Mouse (Mus musculus) heart, embryonic 12.5 days (tissue): ENCODE results near the gene Fkbp11. TPM values are rescaled to one million over a fixed set of nuclear protein-coding genes. Genes with fewer than 3 reads are reported as not detected.

Source experiments
- ATAC-seq: fragments of 200-750 bp; cut with Nextera tagmentation; 2 replicates; pipeline ENCODE4 v1.8.0; 2017; ENCODE audit warnings: moderate TSS enrichment, moderate library complexity; ENCODE audit not compliant: insufficient number of reproducible peaks, low FRiP score
- H3K27ac ChIP-seq: fragments of 300-500 bp; sonication (generic); 2 replicates; pipeline ENCODE4 v1.5.1; 2016; ENCODE audit warnings: mild to moderate bottlenecking, moderate library complexity; ENCODE audit not compliant: poor library complexity, severe bottlenecking
- H3K27me3 ChIP-seq: fragments of 300-500 bp; sonication (generic); replicated peaks from 2 replicates; pipeline ENCODE4 v1.6.1; 2016; ENCODE audit warnings: mild to moderate bottlenecking, moderate library complexity
- H3K36me3 ChIP-seq: fragments of 300-500 bp; sonication (generic); 2 replicates; pipeline ENCODE4 v1.6.1; 2016; ENCODE audit warnings: mild to moderate bottlenecking, moderate library complexity
- H3K4me1 ChIP-seq: fragments of 300-500 bp; sonication (generic); replicated peaks from 2 replicates; pipeline ENCODE4 v1.6.1; 2016; ENCODE audit warnings: mild to moderate bottlenecking
- H3K4me2 ChIP-seq: fragments of 300-500 bp; sonication (generic); 2 replicates; pipeline ENCODE4 v1.6.1; 2016; ENCODE audit warnings: mild to moderate bottlenecking, moderate library complexity
- H3K4me3 ChIP-seq: fragments of 300-500 bp; sonication (generic); 2 replicates; pipeline ENCODE4 v1.5.1; 2016; ENCODE audit warnings: mild to moderate bottlenecking
- H3K9ac ChIP-seq: fragments of 300-500 bp; sonication (generic); 2 replicates; pipeline ENCODE4 v1.6.1; 2016; ENCODE audit warnings: mild to moderate bottlenecking, moderate library complexity
- H3K9me3 ChIP-seq: fragments of 300-500 bp; sonication (generic); replicated peaks from 2 replicates; pipeline ENCODE4 v1.6.1; 2016; ENCODE audit warnings: mild to moderate bottlenecking, moderate library complexity
- WGBS: fragments of 180-500 bp; shearing (Covaris S2); methylation state at CpG from one replicate; pipeline ENCODE4 v1.1.7; 2016; 5-methylcytosine and 5-hydroxymethylcytosine counted together
- polyA plus RNA-seq: library from polyadenylated mRNA; unstranded; fragments of >200 nt; fragmentation: Nextera tagmentation; extraction: Ambion mirVana; gene quantifications from 2 replicates; pipeline ENCODE4 v1.2.1, GENCODE M21; 2016

The Fkbp11 gene
- polyA plus RNA-seq, 1 experiment from 2014 or later = 17.8 TPM

GRCm38 (mm10) chr15:98691486-98692147 lies 36.4 kb downstream of the Fkbp11 start:
- Histone ChIP-seq H3K27ac (peak overlapping the region; percentile 81), H3K4me3 (no peak overlapping the region), H3K9ac (no peak overlapping the region), H3K4me1 (peaks cover 32% of the 10 kb centered on the region), H3K9me3 (no peaks in the 10 kb centered on the region), H3K36me3 (no peaks in the 10 kb centered on the region), H3K27me3 (no peaks in the 10 kb centered on the region), H3K4me2 (peak overlapping the region; percentile 18; the same call in 1 of the 2 replicates)
- 45% methylated on average over 7 of the region's 7 CpGs for WGBS
- ATAC-seq = no peak

DNA sequence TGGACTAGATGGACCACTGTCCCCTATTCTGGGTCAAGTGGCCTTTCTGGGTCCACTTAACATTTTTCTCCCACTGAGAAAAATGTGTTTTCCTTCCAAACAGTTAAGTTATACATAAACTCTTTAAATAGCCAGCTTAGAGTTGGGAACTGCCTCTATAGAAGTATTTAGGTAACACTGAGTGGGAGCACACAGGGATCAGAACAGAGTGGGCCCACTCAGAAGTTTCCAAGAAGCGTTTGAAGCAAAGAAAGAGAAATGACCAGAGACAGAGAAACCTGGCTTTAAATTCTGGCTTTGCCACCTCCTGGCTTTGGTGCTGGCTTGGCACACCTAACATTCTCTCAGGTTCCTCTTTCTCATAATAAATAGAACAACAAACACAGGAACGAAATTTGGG lies 38.3 kb downstream of the Fkbp11 start:
- no peak overlapping the region for H3K4me3 ChIP-seq
- no peak overlapping the region for H3K4me2 ChIP-seq
- WGBS = 79% methylated on average over 2 of the region's 2 CpGs

GRCm38 (mm10) chr15:98685926-98686325 lies 42.1 kb downstream of the Fkbp11 start:
- no peaks in the 10 kb centered on the region for H3K9me3 ChIP-seq
- H3K27ac ChIP-seq = no peak overlapping the region
- 68% methylated on average over 3 of the region's 3 CpGs for WGBS
- H3K36me3 ChIP-seq = no peaks in the 10 kb centered on the region
- no peaks in the 10 kb centered on the region for H3K27me3 ChIP-seq
- H3K4me1 ChIP-seq = peaks cover 18% of the 10 kb centered on the region
- no peak overlapping the region for H3K9ac ChIP-seq
- H3K4me3 ChIP-seq = no peak overlapping the region
- ATAC-seq = no peak
- H3K4me2 ChIP-seq = no peak overlapping the region

More for the DNA sequence above, 38.3 kb downstream of the Fkbp11 start:
- H3K4me1 ChIP-seq = peaks cover 32% of the 10 kb centered on the region
- no peaks in the 10 kb centered on the region for H3K36me3 ChIP-seq
- no peaks in the 10 kb centered on the region for H3K27me3 ChIP-seq
- ATAC-seq = no peak
- no peak overlapping the region for H3K9ac ChIP-seq
- H3K9me3 ChIP-seq = no peaks in the 10 kb centered on the region
- H3K27ac ChIP-seq = no peak overlapping the region

GRCm38 (mm10) chr15:98683746-98684145 lies 44.3 kb downstream of the Fkbp11 start:
- WGBS = 70% methylated on average over 1 of the region's 1 CpGs
- Histone ChIP-seq H3K27me3 (peaks cover 9% of the 10 kb centered on the region; the same call in 1 of the 2 replicates), H3K4me2 (no peak overlapping the region), H3K9me3 (no peaks in the 10 kb centered on the region), H3K27ac (no peak overlapping the region), H3K36me3 (no peaks in the 10 kb centered on the region), H3K4me1 (peaks cover 9% of the 10 kb centered on the region), H3K4me3 (no peak overlapping the region), H3K9ac (no peak overlapping the region)
- ATAC-seq = no peak

GRCm38 (mm10) chr15:98683177-98683576 lies 44.8 kb downstream of the Fkbp11 start:
- H3K4me2 ChIP-seq = peak overlapping the region; percentile 10; the same call in 1 of the 2 replicates
- ATAC-seq = no peak
- WGBS = 53% methylated on average over 10 of the region's 10 CpGs

DNA sequence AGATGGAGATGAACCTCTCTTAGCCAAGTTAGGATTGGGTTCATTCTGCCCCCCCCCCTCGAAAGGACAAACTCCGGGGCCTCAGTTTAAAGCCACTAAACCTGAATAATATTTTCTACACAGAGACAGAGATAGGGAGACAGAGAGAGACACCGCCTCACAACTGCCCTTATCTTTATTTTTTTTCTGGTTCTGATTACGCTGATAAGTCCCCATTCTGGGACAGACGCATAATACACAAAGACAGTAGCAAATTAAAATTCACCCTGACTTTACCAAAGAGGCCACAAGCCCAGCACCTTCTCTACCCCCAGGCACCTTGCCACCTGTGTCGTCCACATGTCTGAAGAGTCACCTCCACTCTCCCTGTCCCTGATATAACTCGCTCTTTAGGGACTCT lies 46.4 kb downstream of the Fkbp11 start:
- ATAC-seq = no peak
- Histone ChIP-seq H3K4me1 (peaks cover 15% of the 10 kb centered on the region), H3K9me3 (no peaks in the 10 kb centered on the region), H3K4me2 (no peak overlapping the region), H3K4me3 (no peak overlapping the region), H3K27ac (no peak overlapping the region), H3K27me3 (peaks cover 15% of the 10 kb centered on the region), H3K36me3 (no peaks in the 10 kb centered on the region), H3K9ac (no peak overlapping the region)
- WGBS = 73% methylated on average over 7 of the region's 7 CpGs

More at GRCm38 (mm10) chr15:98683177-98683576, 44.8 kb downstream of the Fkbp11 start:
- Histone ChIP-seq H3K27me3 (peaks cover 12% of the 10 kb centered on the region; the same call in 1 of the 2 replicates), H3K9ac (no peak overlapping the region), H3K27ac (no peak overlapping the region), H3K4me3 (no peak overlapping the region), H3K36me3 (no peaks in the 10 kb centered on the region), H3K4me1 (peaks cover 5% of the 10 kb centered on the region), H3K9me3 (no peaks in the 10 kb centered on the region)

DNA sequence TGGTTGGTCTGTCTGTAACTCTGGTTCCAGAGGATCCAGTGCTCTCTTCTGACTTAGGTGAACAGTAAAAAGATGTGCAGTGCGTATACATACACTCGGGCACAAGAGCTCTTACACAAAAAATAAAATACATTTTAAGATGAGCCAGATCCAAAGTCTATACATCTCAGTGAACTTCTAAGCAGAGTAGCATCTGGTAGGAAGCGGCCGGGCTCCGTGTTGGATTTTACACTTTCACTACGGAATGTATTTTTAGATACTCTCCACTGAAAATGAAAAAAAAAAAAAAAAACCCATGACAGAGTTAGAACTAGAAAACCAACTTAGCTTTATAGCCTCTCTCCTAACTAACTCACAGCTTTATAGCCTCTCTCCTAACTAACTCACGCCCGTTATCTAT lies 47.3 kb downstream of the Fkbp11 start:
- ATAC-seq = no peak
- Histone ChIP-seq H3K9ac (no peak overlapping the region), H3K4me1 (peaks cover 24% of the 10 kb centered on the region), H3K4me3 (no peak overlapping the region), H3K27me3 (peaks cover 25% of the 10 kb centered on the region), H3K9me3 (no peaks in the 10 kb centered on the region), H3K27ac (no peak overlapping the region), H3K4me2 (no peak overlapping the region), H3K36me3 (no peaks in the 10 kb centered on the region)
- 76% methylated on average over 8 of the region's 8 CpGs for WGBS

DNA sequence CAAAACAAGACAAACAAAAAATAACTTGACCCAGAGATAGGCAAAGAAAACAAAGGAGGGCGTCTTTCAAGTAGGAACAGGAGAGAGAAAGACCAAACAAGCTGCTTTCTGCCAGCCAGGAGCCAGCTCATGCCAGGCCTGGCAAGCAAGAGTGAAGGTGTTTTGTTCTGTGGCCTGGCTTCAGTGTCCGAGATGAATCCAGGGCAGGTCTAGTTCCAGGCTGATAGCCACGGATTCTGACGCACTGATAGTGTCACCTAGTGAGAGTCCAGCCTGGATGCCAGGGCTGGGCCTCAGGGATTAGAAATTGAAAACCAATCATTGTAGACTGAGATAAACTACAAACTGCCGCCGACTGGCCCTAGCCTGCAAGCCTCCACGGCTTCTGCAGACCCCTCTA lies 50.0 kb downstream of the Fkbp11 start:
- ATAC-seq = no peak
- peaks cover 35% of the 10 kb centered on the region for H3K4me1 ChIP-seq
- 48% methylated on average over 7 of the region's 7 CpGs for WGBS
- peaks cover 42% of the 10 kb centered on the region for H3K27me3 ChIP-seq
- H3K4me3 ChIP-seq = no peak overlapping the region
- H3K27ac ChIP-seq = no peak overlapping the region
- no peak overlapping the region for H3K4me2 ChIP-seq
- H3K9ac ChIP-seq = no peak overlapping the region
- H3K9me3 ChIP-seq = no peaks in the 10 kb centered on the region
- H3K36me3 ChIP-seq = no peaks in the 10 kb centered on the region

DNA sequence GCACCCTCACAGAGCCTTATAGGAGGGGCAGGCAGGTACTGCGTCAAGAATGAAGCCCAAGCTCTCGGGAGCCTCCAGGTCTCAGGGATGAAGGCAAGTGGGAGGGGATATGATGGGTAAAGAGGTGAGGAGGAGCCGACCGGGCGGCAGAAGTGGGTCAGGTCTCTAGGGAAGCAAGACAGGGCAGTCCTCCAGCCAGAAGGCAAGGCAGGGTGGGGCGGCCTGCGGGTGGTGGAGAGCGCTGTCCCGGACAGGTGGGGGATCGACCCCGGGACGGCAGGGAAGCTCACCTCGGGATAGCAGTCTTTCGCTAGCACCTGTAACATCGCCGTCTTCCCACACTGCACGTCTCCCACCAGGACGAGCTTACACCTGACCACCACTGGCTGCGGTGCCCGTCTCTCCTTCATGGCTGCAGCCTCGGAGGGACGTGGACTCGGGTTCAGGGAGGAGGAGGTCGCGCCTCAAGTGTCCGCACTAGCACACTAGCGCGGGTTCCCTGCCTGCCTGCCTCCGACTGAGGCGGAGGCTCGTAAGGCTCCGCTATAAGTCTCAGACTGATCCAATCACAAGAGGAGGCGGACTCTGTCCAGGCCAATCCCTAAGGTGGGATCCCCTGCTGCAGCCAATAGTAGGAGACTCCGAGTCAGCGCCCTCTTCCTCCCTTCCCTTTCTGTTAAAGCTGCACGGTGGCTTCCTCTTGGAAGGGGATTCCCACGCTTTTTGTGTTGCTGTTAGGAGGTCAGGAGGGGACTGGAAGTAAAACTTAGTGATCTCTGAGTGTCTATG lies 50.9 kb downstream of the Fkbp11 start, which contains the start of gene Rnd1:
Rnd1 (minus strand) TSS at position 522 of the 789 bp plus-strand sequence.
- Histone ChIP-seq H3K36me3 (no peaks in the 10 kb centered on the region), H3K4me3 (peak within 1 kb of the TSS; percentile 51), H3K4me1 (peaks cover 42% of the 10 kb centered on the region), H3K27ac (no peak within 1 kb of the TSS), H3K27me3 (peaks cover 42% of the 10 kb centered on the region), H3K9ac (peak within 1 kb of the TSS; percentile 68), H3K4me2 (peak within 1 kb of the TSS; percentile 98), H3K9me3 (no peaks in the 10 kb centered on the region)
- under 1% methylated on average over 37 of the region's 37 CpGs for WGBS
- peak; percentile 87 for ATAC-seq

GRCm38 (mm10) chr15:98676471-98676870 lies 51.5 kb downstream of the Fkbp11 start:
- no peaks in the 10 kb centered on the region for H3K9me3 ChIP-seq
- peak overlapping the region; percentile 51 for H3K4me3 ChIP-seq
- H3K4me1 ChIP-seq = peaks cover 42% of the 10 kb centered on the region
- H3K27me3 ChIP-seq = peaks cover 42% of the 10 kb centered on the region
- peak overlapping the region; percentile 98 for H3K4me2 ChIP-seq
- no peak overlapping the region for H3K27ac ChIP-seq
- 1% methylated on average over 9 of the region's 9 CpGs for WGBS
- ATAC-seq = no peak
- H3K9ac ChIP-seq = peak overlapping the region; percentile 68
- H3K36me3 ChIP-seq = no peaks in the 10 kb centered on the region

DNA sequence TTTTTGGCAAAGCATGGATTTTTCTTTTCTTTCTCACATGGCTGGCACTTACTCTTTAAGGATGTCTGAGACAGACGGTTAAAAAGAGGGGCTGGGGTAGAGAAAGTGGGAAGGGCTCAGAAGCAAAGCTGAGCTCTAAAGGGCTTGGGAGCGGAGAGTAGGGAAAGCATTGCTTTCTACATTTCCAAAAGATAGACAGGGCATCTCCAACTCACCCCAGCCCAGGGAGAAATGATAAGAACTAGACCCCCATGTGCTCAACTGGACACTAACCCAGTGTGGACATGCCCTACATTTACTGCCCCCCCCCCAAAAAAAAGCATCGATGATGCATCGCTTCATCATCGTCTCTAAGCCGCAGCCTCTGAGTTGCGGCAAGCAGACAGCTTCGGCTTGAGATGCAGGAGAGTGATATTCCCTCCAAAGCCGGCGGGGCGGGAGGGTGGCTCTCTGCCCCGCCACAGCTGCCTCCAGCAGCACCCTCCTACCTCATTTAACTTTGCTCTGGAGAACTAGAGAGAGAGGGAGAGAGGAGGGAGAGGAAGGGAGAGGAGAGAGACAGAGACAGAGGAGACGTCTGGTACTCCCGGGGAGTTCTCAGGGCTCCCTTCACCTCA lies 52.3 kb downstream of the Fkbp11 start:
- Histone ChIP-seq H3K36me3 (no peaks in the 10 kb centered on the region), H3K9ac (peak overlapping the region; percentile 68), H3K27me3 (peaks cover 42% of the 10 kb centered on the region), H3K4me3 (peak overlapping the region; percentile 51), H3K4me1 (peaks cover 42% of the 10 kb centered on the region), H3K9me3 (no peaks in the 10 kb centered on the region), H3K4me2 (peak overlapping the region; percentile 98), H3K27ac (no peak overlapping the region)
- no peak for ATAC-seq
- WGBS = 10% methylated on average over 14 of the region's 14 CpGs
